In genomic region chr7:6300796-6301195, GRCm38 (mm10) we compare ENCODE assay signal across 12 mouse cellular contexts. TPM values are rescaled to one million over a fixed set of nuclear protein-coding genes. Genes with fewer than 3 reads are reported as not detected.
DNase-seq lines count a peak whose midpoint lies in the region; ATAC-seq and TF ChIP-seq lines count a peak whose summit lies in the region.
"Not testable (repeated sequence)": the region's sequence is repeated elsewhere in the genome, so short reads cannot be mapped to it uniquely, and the experiment has no call there.
"Had no signal": no experiment of that assay in that cellular context is flagged by ENCODE, and none has a peak within 500 bp of the region (broad histone marks: within the 10 kb centered on the region; RNA-seq: fewer than 3 reads in every experiment).

No protein-coding gene starts in this region.

- TF ChIP-seq CTCF in stomach, postnatal 0 days (IDR thresholded peaks at IDR 0.05; ENCODE audit: low read depth) = not testable (repeated sequence)

- ATAC-seq in stomach, postnatal 0 days (ENCODE audit: low FRiP score, low TSS enrichment) = not testable (repeated sequence)

- not testable (repeated sequence) for H3K4me3 ChIP-seq in stomach, postnatal 0 days (ENCODE audit: low read depth, low read length)

- TF ChIP-seq EP300 in stomach, postnatal 0 days (optimal IDR thresholded peaks at IDR 0.05) = not testable (repeated sequence)

- not testable (repeated sequence) for H3K27ac ChIP-seq in stomach, postnatal 0 days (replicated peaks)

- DNase-seq in ES-CJ7 (ENCODE audit: low read depth, low spot score) = peak; percentile 35
- DNase-seq in ZHBTc4 (ENCODE audit: low read depth, low spot score) = peak; percentile 22
- DNase-seq in lung, adult 18-20 months = peak; percentile 27 to 48
- DNase-seq in stomach, postnatal 0 days (ENCODE audit: low spot score) = peak; percentile 23

- WGBS in stomach, postnatal 0 days = 39% methylated on average over 11 of the region's 11 CpGs

- not testable (repeated sequence) for H3K9me3 ChIP-seq in stomach, postnatal 0 days (ENCODE audit: control insufficient read depth, low read length)

- not testable (repeated sequence) for H3K9ac ChIP-seq in stomach, postnatal 0 days (ENCODE audit: low read length)

- not testable (repeated sequence) for H3K4me2 ChIP-seq in stomach, postnatal 0 days (replicated peaks; ENCODE audit: low read depth)

- not testable (repeated sequence) for H3K4me1 ChIP-seq in stomach, postnatal 0 days (replicated peaks; ENCODE audit: control insufficient read depth, insufficient read depth)

- not testable (repeated sequence) for H3K36me3 ChIP-seq in stomach, postnatal 0 days (ENCODE audit: control insufficient read depth, insufficient read depth, low read length)

- not testable (repeated sequence) for H3K27me3 ChIP-seq in stomach, postnatal 0 days (ENCODE audit: control insufficient read depth, insufficient read depth, low read length)

RNA-seq across cellular contexts. Expression of gene Zfp667, which starts 14.4 kb away (rescaled TPM):
- polyA plus RNA-seq in stomach, postnatal 0 days (2015; fragmentation: Nextera tagmentation; extraction: Ambion mirVana) = 5.2 and 5.4 TPM in 2 replicates

RNA-seq across cellular contexts. Expression of gene Zfp583, which starts 30.3 kb away (rescaled TPM):
- polyA plus RNA-seq in stomach, postnatal 0 days (2015; fragmentation: Nextera tagmentation; extraction: Ambion mirVana) = 1.9 and 2.0 TPM in 2 replicates

RNA-seq across cellular contexts. Expression of gene Gm3854, which starts 42.8 kb away (rescaled TPM):
- polyA plus RNA-seq in stomach, postnatal 0 days (2015; fragmentation: Nextera tagmentation; extraction: Ambion mirVana) = 0.35 and 0.41 TPM in 2 replicates
- polyA plus RNA-seq: adrenal gland, adult 2 months had no signal

RNA-seq across cellular contexts. Expression of gene Epp13, which starts 48.3 kb away (rescaled TPM):
- not detected in 2 replicates for polyA plus RNA-seq in stomach, postnatal 0 days (2015; fragmentation: Nextera tagmentation; extraction: Ambion mirVana)
- polyA plus RNA-seq: adrenal gland, adult 2 months; brain, embryonic 14.5 days; C2C12; embryonic facial prominence, embryonic 11.5 days; embryonic facial prominence, embryonic 13.5 days; forebrain, embryonic 11.5 days; forebrain, embryonic 13.5 days; forebrain, embryonic 15.5 days had no signal
